Mouse (Mus musculus) erythroblast, embryonic 14.5 days (primary cell): ENCODE results near the gene Shc4.

Experiments used
- GATA1 ChIP-seq: IDR thresholded peaks from 2 replicates; pipeline ENCODE4 v1.6.1; 2012; ENCODE audit warnings: low read length, inconsistent platforms, mixed read lengths
- TAL1 ChIP-seq: IDR thresholded peaks from 3 replicates; pipeline ENCODE4 v1.6.1; 2012; ENCODE audit warnings: low read length, inconsistent platforms, mixed read lengths

GRCm38 (mm10) chr2:125704907-125705631 lies 18.9 kb downstream of the Shc4 start:
- no peak for TF ChIP-seq GATA1
- TF ChIP-seq TAL1, result no peak
